Mouse (Mus musculus): ENCODE data around the gene Gm17509. TPM values are rescaled to one million over a fixed set of nuclear protein-coding genes. Genes with fewer than 3 reads are reported as not detected.

The Gm17509 gene
- polyA plus RNA-seq, 1 experiment from 2014 or later = 0.13 TPM

- no peak overlapping the region for H3K9ac ChIP-seq (ENCODE audit: low read depth, low read length)
- H3K36me3 ChIP-seq (ENCODE audit: insufficient read depth, low read length) = no peaks in the 10 kb centered on the region
- H3K9me3 ChIP-seq (replicated peaks; ENCODE audit: low read length) = no peaks in the 10 kb centered on the region
- 0 out of 2 replicates have a peak, but pooled peaks cover 6% of the 10 kb centered on the region for H3K27me3 ChIP-seq (ENCODE audit: insufficient read depth, low read length)
- no peak overlapping the region for H3K27ac ChIP-seq
- no peak overlapping the region for H3K4me2 ChIP-seq (ENCODE audit: low read length)
- ATAC-seq (replicated peaks; ENCODE audit: low FRiP score, low read depth) (no peak), DNase-seq (ENCODE audit: low spot score) (no peak)
- H3K4me1 ChIP-seq (replicated peaks; ENCODE audit: insufficient read depth, low read length) = no peaks in the 10 kb centered on the region; the same call in 1 of the 2 replicates
- H3K4me3 ChIP-seq (replicated peaks; ENCODE audit: low read depth, low read length) = no peak overlapping the region
- TF ChIP-seq CTCF (IDR thresholded peaks at IDR 0.05; ENCODE audit: low read depth) = no peak
- WGBS = 87% methylated on average over 2 of the region's 2 CpGs
Observed at GRCm38 (mm10) chr13:117224901-117225300, 4.0 kb upstream of the Gm17509 start.

- DNase-seq (ENCODE audit: low spot score) = no peak
- 58% methylated on average over 5 of the region's 5 CpGs for WGBS
- no peak overlapping the region for H3K9ac ChIP-seq (ENCODE audit: low read depth, low read length)
Observed at GRCm38 (mm10) chr13:117223125-117223524, 2.2 kb upstream of the Gm17509 start.

GRCm38 (mm10) chr13:117219871-117220500 is 889 bp downstream of the Gm17509 start:
- WGBS = 10% methylated on average over 16 of the region's 16 CpGs
- Histone ChIP-seq H3K27me3 (ENCODE audit: insufficient read depth, low read length) (0 out of 2 replicates have a peak, but pooled peaks cover 6% of the 10 kb centered on the region), H3K4me3 (replicated peaks; ENCODE audit: low read depth, low read length) (peak overlapping the region; percentile 63), H3K9me3 (replicated peaks; ENCODE audit: low read length) (no peaks in the 10 kb centered on the region), H3K4me2 (ENCODE audit: low read length) (peak overlapping the region; percentile 98), H3K27ac (0 out of 2 replicates have a peak overlapping the region, but pooled peaks have one; percentile 13), H3K9ac (ENCODE audit: low read depth, low read length) (peak overlapping the region; percentile 59), H3K36me3 (ENCODE audit: insufficient read depth, low read length) (no peaks in the 10 kb centered on the region), H3K4me1 (replicated peaks; ENCODE audit: insufficient read depth, low read length) (no peaks in the 10 kb centered on the region; the same call in 1 of the 2 replicates)
- no peak for DNase-seq (ENCODE audit: low spot score)
- no peak for ATAC-seq (replicated peaks; ENCODE audit: low FRiP score, low read depth)
- no peak for TF ChIP-seq CTCF (IDR thresholded peaks at IDR 0.05; ENCODE audit: low read depth)

More at GRCm38 (mm10) chr13:117223125-117223524, 2.2 kb upstream of the Gm17509 start:
- H3K36me3 ChIP-seq (ENCODE audit: insufficient read depth, low read length) = no peaks in the 10 kb centered on the region
- H3K27ac ChIP-seq = no peak overlapping the region
- no peak for TF ChIP-seq CTCF (IDR thresholded peaks at IDR 0.05; ENCODE audit: low read depth)
- H3K9me3 ChIP-seq (replicated peaks; ENCODE audit: low read length) = no peaks in the 10 kb centered on the region
- no peaks in the 10 kb centered on the region; the same call in 1 of the 2 replicates for H3K4me1 ChIP-seq (replicated peaks; ENCODE audit: insufficient read depth, low read length)
- H3K27me3 ChIP-seq (ENCODE audit: insufficient read depth, low read length) = 0 out of 2 replicates have a peak, but pooled peaks cover 6% of the 10 kb centered on the region
- H3K4me2 ChIP-seq (ENCODE audit: low read length) = no peak overlapping the region
- H3K4me3 ChIP-seq (replicated peaks; ENCODE audit: low read depth, low read length) = no peak overlapping the region
- ATAC-seq (replicated peaks; ENCODE audit: low FRiP score, low read depth) = no peak

GRCm38 (mm10) chr13:117218092-117218491 is 2.8 kb downstream of the Gm17509 start:
- H3K4me2 ChIP-seq (ENCODE audit: low read length) = no peak overlapping the region
- H3K4me1 ChIP-seq (replicated peaks; ENCODE audit: insufficient read depth, low read length) = no peaks in the 10 kb centered on the region; the same call in 1 of the 2 replicates
- no peak overlapping the region for H3K27ac ChIP-seq
- H3K36me3 ChIP-seq (ENCODE audit: insufficient read depth, low read length) = no peaks in the 10 kb centered on the region
- H3K4me3 ChIP-seq (replicated peaks; ENCODE audit: low read depth, low read length) = no peak overlapping the region
- H3K9me3 ChIP-seq (replicated peaks; ENCODE audit: low read length) = no peaks in the 10 kb centered on the region
- ATAC-seq (replicated peaks; ENCODE audit: low FRiP score, low read depth) (no peak), DNase-seq (ENCODE audit: low spot score) (no peak)
- TF ChIP-seq CTCF (IDR thresholded peaks at IDR 0.05; ENCODE audit: low read depth) = no peak
- no peak overlapping the region for H3K9ac ChIP-seq (ENCODE audit: low read depth, low read length)
- 0 out of 2 replicates have a peak, but pooled peaks cover 6% of the 10 kb centered on the region for H3K27me3 ChIP-seq (ENCODE audit: insufficient read depth, low read length)
- 85% methylated on average over 2 of the region's 2 CpGs for WGBS

GRCm38 (mm10) chr13:117217621-117218020 is 3.3 kb downstream of the Gm17509 start:
- H3K36me3 ChIP-seq (ENCODE audit: insufficient read depth, low read length) = no peaks in the 10 kb centered on the region

GRCm38 (mm10) chr13:117216752-117217363 is 4.0 kb downstream of the Gm17509 start:
- no peak overlapping the region for H3K4me2 ChIP-seq (ENCODE audit: low read length)
- no peak overlapping the region for H3K9ac ChIP-seq (ENCODE audit: low read depth, low read length)
- H3K4me3 ChIP-seq (replicated peaks; ENCODE audit: low read depth, low read length) = no peak overlapping the region
- DNase-seq (ENCODE audit: low spot score) (no peak), ATAC-seq (replicated peaks; ENCODE audit: low FRiP score, low read depth) (no peak)
- H3K4me1 ChIP-seq (replicated peaks; ENCODE audit: insufficient read depth, low read length) = no peaks in the 10 kb centered on the region; the same call in 1 of the 2 replicates
- TF ChIP-seq CTCF (IDR thresholded peaks at IDR 0.05; ENCODE audit: low read depth) = no peak
- no peaks in the 10 kb centered on the region for H3K9me3 ChIP-seq (replicated peaks; ENCODE audit: low read length)
- H3K36me3 ChIP-seq (ENCODE audit: insufficient read depth, low read length) = no peaks in the 10 kb centered on the region
- WGBS = 25% methylated on average over 9 of the region's 9 CpGs
- 0 out of 2 replicates have a peak, but pooled peaks cover 6% of the 10 kb centered on the region for H3K27me3 ChIP-seq (ENCODE audit: insufficient read depth, low read length)
- H3K27ac ChIP-seq = no peak overlapping the region

More at GRCm38 (mm10) chr13:117217621-117218020, 3.3 kb downstream of the Gm17509 start:
- H3K4me3 ChIP-seq (replicated peaks; ENCODE audit: low read depth, low read length) = no peak overlapping the region
- no peaks in the 10 kb centered on the region for H3K9me3 ChIP-seq (replicated peaks; ENCODE audit: low read length)
- no peak overlapping the region for H3K4me2 ChIP-seq (ENCODE audit: low read length)
- H3K4me1 ChIP-seq (replicated peaks; ENCODE audit: insufficient read depth, low read length) = no peaks in the 10 kb centered on the region; the same call in 1 of the 2 replicates
- no peak for ATAC-seq (replicated peaks; ENCODE audit: low FRiP score, low read depth)
- no peak overlapping the region for H3K9ac ChIP-seq (ENCODE audit: low read depth, low read length)
- WGBS = 56% methylated on average over 11 of the region's 11 CpGs
- no peak for DNase-seq (ENCODE audit: low spot score)
- no peak overlapping the region for H3K27ac ChIP-seq
- 0 out of 2 replicates have a peak, but pooled peaks cover 6% of the 10 kb centered on the region for H3K27me3 ChIP-seq (ENCODE audit: insufficient read depth, low read length)
- TF ChIP-seq CTCF (IDR thresholded peaks at IDR 0.05; ENCODE audit: low read depth) = no peak

Data from kidney, postnatal 0 days (tissue).